Mouse (Mus musculus) liver, embryonic 12.5 days (tissue): ENCODE data around the gene Rbpj. TPM values are rescaled to one million over a fixed set of nuclear protein-coding genes. Genes with fewer than 3 reads are reported as not detected.

Source experiments
- ATAC-seq: fragments of 200-750 bp; cut with Nextera tagmentation; 2 replicates; pipeline ENCODE4 v1.8.0; 2017; ENCODE audit warnings: moderate number of reproducible peaks, mild to moderate bottlenecking, moderate library complexity
- H3K27ac ChIP-seq: fragments of 300-500 bp; sonication (generic); 2 replicates; pipeline ENCODE4 v1.5.1; 2016; ENCODE audit warnings: mild to moderate bottlenecking
- H3K27me3 ChIP-seq: fragments of 300-500 bp; sonication (generic); replicated peaks from 2 replicates; pipeline ENCODE4 v1.6.1; 2016; ENCODE audit warnings: mild to moderate bottlenecking, moderate library complexity
- H3K36me3 ChIP-seq: fragments of 300-500 bp; sonication (generic); 2 replicates; pipeline ENCODE4 v1.6.1; 2016; ENCODE audit warnings: mild to moderate bottlenecking, moderate library complexity
- H3K4me1 ChIP-seq: fragments of 300-500 bp; sonication (generic); 2 replicates; pipeline ENCODE4 v1.6.1; 2016
- H3K4me2 ChIP-seq: fragments of 300-500 bp; sonication (generic); 2 replicates; pipeline ENCODE4 v1.6.1; 2016; ENCODE audit warnings: mild to moderate bottlenecking, moderate library complexity
- H3K4me3 ChIP-seq: fragments of 300-500 bp; sonication (generic); 2 replicates; pipeline ENCODE4 v1.5.1; 2016; ENCODE audit warnings: mild to moderate bottlenecking, moderate library complexity
- H3K9ac ChIP-seq: fragments of 300-500 bp; sonication (generic); 2 replicates; pipeline ENCODE4 v1.6.1; 2016; ENCODE audit warnings: mild to moderate bottlenecking, moderate library complexity
- H3K9me3 ChIP-seq: fragments of 300-500 bp; sonication (generic); replicated peaks from 2 replicates; pipeline ENCODE4 v1.6.1; 2016; ENCODE audit warnings: mild to moderate bottlenecking, moderate library complexity
- WGBS: fragments of 180-500 bp; shearing (Covaris S2); methylation state at CpG from one replicate; pipeline ENCODE4 v1.1.7; 2016; ENCODE audit not compliant: insufficient replicate concordance; 5-methylcytosine and 5-hydroxymethylcytosine counted together
- polyA plus RNA-seq: library from polyadenylated mRNA; unstranded; fragments of >200 nt; fragmentation: Nextera tagmentation; extraction: Ambion mirVana; gene quantifications from 2 replicates; pipeline ENCODE4 v1.2.1, GENCODE M21; 2016

Gene Rbpj
- polyA plus RNA-seq, 1 experiment from 2014 or later: 14.4 TPM

DNA sequence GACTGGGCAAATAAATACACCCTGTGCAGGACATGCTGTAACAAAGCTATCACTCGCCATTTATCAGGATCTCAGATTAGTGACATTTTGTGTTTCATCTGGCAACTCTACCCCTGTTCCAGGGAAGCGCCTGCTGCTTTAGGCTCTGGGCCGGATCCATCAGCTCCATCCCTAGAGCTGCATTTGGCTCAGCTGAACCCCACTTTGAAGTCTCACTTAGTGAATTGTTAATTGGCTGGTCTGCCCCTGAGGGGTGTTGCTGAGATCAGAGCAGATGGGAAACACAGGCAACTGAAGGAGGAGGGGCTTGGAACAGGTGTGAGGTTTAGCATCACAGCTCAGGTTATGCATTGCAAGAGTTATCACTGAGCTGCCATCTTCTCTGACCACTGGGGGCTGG, 225.6 kb downstream of the Rbpj start:
- H3K4me3 ChIP-seq: no peak overlapping the region
- H3K27me3 ChIP-seq: no peaks in the 10 kb centered on the region
- H3K36me3 ChIP-seq: no peaks in the 10 kb centered on the region
- H3K9ac ChIP-seq: no peak overlapping the region
- no peak overlapping the region for H3K27ac ChIP-seq
- no peaks in the 10 kb centered on the region for H3K9me3 ChIP-seq
- H3K4me1 ChIP-seq: no peaks in the 10 kb centered on the region
- WGBS: 48% methylated on average over 3 of the region's 3 CpGs
- H3K4me2 ChIP-seq: no peak overlapping the region
- ATAC-seq: no peak

DNA sequence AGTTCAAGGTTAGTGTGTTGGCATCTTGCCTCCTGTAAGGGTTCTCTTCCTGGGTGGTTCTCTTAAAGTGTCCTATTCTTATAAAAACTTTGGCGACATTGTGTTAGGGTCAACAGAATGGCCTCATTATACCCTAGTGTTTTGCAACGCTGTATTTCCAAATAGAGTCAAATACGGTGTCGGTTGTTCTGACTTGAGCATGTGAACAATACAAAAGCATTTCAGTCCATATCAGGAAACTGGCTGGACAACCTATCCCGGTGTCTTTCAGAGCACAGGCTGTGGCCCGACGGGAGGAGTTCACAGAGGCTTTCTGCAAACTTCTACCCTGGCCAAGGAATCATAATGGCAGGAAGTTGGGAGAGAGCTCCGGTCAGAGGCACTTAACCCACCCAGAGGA, 226.1 kb downstream of the Rbpj start:
- Histone ChIP-seq H3K4me2 (no peak overlapping the region), H3K36me3 (no peaks in the 10 kb centered on the region), H3K4me3 (no peak overlapping the region), H3K9ac (no peak overlapping the region), H3K27ac (no peak overlapping the region), H3K27me3 (no peaks in the 10 kb centered on the region), H3K9me3 (no peaks in the 10 kb centered on the region), H3K4me1 (no peaks in the 10 kb centered on the region)
- WGBS: 65% methylated on average over 8 of the region's 8 CpGs
- no peak for ATAC-seq

DNA sequence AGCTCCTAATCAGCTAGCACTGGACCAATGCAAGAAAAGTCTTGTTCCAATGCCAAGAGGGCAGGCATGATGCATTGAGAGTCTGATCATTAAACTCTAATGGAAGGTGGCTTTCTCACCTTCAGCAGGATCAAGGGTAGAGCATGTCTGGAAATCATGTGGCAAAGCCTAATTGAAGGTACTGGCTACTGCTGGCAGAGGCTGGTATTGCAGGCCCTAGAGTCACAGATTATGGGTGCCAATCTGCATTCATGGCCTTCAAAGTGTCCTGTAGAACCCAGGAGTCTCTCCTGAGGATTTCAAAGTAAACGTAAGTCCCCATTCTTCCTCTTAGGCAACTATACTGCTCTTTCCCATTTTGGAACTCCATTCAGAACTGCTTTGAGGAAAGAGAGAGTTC, 226.7 kb downstream of the Rbpj start:
- Histone ChIP-seq H3K4me3 (no peak overlapping the region), H3K4me2 (no peak overlapping the region), H3K4me1 (no peaks in the 10 kb centered on the region), H3K27ac (no peak overlapping the region), H3K9ac (no peak overlapping the region), H3K9me3 (no peaks in the 10 kb centered on the region), H3K36me3 (no peaks in the 10 kb centered on the region), H3K27me3 (no peaks in the 10 kb centered on the region)
- no peak for ATAC-seq
- 81% methylated on average over 1 of the region's 1 CpGs for WGBS

DNA sequence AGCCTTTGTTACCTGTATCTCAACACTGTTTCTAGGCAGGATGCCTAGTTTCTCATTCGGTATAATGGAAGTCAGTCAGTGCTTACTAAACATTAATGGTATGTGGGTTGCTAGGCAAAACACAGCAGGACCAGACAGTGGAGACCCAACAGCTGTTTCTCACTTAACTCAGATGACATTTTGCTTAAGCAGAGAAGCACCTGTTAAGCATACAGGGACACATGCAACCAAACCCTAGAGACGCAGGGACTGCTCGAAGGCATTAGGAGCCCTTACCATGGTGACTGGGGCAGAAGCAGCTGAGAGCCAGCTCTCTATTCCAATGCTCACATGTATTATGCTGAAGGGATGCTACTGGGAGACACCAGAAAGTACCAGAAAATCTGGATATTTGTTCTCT, 230.7 kb downstream of the Rbpj start:
- H3K4me1 ChIP-seq: no peaks in the 10 kb centered on the region
- no peaks in the 10 kb centered on the region for H3K9me3 ChIP-seq
- no peak overlapping the region for H3K4me3 ChIP-seq
- no peaks in the 10 kb centered on the region for H3K27me3 ChIP-seq
- no peaks in the 10 kb centered on the region for H3K36me3 ChIP-seq
- no peak for ATAC-seq
- H3K27ac ChIP-seq: no peak overlapping the region
- WGBS: 84% methylated on average over 3 of the region's 3 CpGs
- no peak overlapping the region for H3K4me2 ChIP-seq
- no peak overlapping the region for H3K9ac ChIP-seq

DNA sequence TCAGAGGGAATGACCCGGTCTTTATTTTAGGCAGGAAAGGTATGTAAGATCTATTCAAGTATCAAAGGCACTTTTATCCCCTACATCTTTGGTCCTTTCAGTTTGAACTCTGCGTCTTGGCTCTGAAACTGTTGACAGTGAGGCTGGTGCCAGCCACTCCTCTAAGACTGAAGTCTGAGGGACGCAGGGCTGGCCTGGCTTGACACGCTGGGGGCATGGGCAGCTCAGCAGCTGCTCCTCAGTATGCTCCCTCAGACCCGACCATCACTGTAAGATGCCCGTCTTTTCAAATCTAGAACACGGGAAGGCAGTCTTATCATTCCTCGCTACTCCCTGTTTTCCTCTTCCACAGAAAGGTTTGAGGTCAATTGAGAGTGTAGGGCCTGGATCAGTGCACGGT, 231.8 kb downstream of the Rbpj start:
- Histone ChIP-seq H3K4me3 (no peak overlapping the region), H3K9me3 (no peaks in the 10 kb centered on the region), H3K36me3 (no peaks in the 10 kb centered on the region), H3K27me3 (no peaks in the 10 kb centered on the region), H3K27ac (no peak overlapping the region), H3K9ac (no peak overlapping the region), H3K4me1 (no peaks in the 10 kb centered on the region), H3K4me2 (no peak overlapping the region)
- 62% methylated on average over 9 of the region's 9 CpGs for WGBS
- no peak for ATAC-seq

DNA sequence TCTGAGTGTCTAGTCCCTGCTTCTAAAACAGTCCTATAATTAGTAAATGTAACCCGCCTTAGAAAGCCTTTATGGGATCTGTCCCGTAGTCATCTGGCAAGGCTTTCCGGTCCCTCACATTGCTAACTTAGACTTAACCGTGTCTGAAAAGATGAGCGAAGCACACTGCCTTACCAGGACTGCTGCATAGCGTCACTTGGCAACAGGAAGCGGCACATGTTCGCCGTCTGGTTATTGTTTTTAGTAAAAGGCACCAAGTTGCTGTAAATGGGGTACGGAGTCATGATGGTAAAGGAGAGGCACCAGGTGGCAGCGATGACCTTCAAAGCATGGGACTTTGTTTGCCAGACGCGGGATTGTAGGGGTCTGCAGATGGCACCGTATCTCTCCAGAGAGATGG, 236.7 kb downstream of the Rbpj start:
- no peak overlapping the region for H3K4me3 ChIP-seq
- ATAC-seq: no peak
- no peak overlapping the region for H3K4me2 ChIP-seq
- 76% methylated on average over 14 of the region's 14 CpGs for WGBS
- H3K4me1 ChIP-seq: no peaks in the 10 kb centered on the region
- no peaks in the 10 kb centered on the region for H3K27me3 ChIP-seq
- H3K27ac ChIP-seq: no peak overlapping the region
- no peaks in the 10 kb centered on the region for H3K9me3 ChIP-seq
- H3K36me3 ChIP-seq: no peaks in the 10 kb centered on the region
- no peak overlapping the region for H3K9ac ChIP-seq

Other genes starting within 250 kb of the Rbpj start
- gene Smim20, start 199.1 kb upstream of the Rbpj start, polyA plus RNA-seq: 38.3 and 47.5 TPM in 2 replicates
- 0.08 and 0.12 TPM in 2 replicates for gene Cckar, start 241.6 kb downstream of the Rbpj start, polyA plus RNA-seq